Mouse (Mus musculus) granulocyte monocyte progenitor cell, adult 5-6 weeks (primary cell): ENCODE results near the gene L1td1. TPM values are rescaled to one million over a fixed set of nuclear protein-coding genes. Genes with fewer than 3 reads are reported as not detected.

ENCODE experiments used
- ATAC-seq: replicated peaks from 2 replicates; pipeline ENCODE4 v1.8.0; 2016; ENCODE audit warnings: mild to moderate bottlenecking, moderate TSS enrichment, inconsistent platforms; ENCODE audit not compliant: poor library complexity, severe bottlenecking
- total RNA-seq, 2 experiments: library from RNA; stranded (forward) in 1 of 2; stranded (reverse) in 1 of 2; fragments of 200-712, 200-1000 nt in 1 of 2; fragments of >200 nt in 1 of 2; fragmentation: Nextera tagmentation in 1 of 2; gene quantifications; 2 replicates each; pipeline ENCODE4 v1.2.3; 2014 to 2017

The L1td1 gene
- total RNA-seq, 2 experiments from 2014 or later = not detected

DNA sequence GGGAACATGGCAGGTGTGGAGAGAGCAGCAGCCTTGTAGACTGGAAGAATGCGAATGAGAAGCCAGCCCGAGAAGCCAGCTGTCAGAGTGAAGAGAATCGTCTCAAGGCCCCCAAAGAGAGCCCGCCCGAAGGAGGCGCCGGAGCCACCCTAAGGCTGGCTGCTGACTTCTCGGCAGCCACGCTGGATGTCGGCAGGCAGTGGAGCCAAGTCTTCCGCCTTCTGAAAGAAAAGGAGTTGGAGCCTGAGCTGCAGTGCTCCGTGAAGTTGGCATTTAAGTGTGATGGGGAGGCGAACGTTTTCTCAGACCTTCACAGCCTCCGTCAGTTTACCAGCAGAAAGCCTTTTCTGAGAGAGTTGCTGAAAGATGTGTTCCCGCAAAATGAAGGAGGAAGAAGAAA is 7.1 kb downstream of the L1td1 start:
- no peak for ATAC-seq

DNA sequence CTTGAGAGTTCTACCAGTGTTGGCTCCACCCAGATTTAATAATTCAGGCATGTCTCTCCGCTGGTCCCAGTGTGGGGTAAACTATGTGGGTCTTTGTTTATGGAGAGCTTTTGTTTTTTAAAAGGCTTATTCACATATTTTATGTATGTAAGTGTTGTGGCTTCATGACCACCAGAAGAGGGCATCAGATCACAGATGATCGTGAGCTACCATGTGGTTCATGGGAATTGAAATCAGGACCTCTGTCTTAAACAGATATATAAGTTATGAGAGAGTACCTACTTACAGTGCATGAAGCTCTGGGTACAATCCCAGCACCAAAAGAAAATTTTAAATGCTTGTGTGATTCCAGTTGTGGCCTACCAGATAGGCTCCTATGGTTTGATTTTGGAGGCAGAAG is 13.2 kb downstream of the L1td1 start:
- no peak for ATAC-seq

GRCm38 (mm10) chr4:98743209-98743905 is 16.8 kb downstream of the L1td1 start:
- ATAC-seq = no peak

DNA sequence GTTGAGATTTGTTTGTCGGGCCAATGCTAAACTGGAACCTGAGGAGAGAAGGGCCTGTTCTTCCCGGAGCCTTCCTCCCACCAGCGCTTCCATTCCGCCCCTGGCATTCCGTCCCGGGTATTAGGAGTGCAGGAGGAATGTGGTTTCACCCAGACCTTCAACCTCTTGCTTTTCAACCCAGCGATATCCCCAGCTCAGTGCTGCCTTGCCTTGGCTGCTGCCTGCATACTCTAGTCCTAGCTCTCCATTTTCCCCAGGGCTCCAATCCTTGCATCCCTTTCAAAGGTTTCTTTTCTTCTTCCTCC is 17.3 kb downstream of the L1td1 start:
- ATAC-seq = no peak

DNA sequence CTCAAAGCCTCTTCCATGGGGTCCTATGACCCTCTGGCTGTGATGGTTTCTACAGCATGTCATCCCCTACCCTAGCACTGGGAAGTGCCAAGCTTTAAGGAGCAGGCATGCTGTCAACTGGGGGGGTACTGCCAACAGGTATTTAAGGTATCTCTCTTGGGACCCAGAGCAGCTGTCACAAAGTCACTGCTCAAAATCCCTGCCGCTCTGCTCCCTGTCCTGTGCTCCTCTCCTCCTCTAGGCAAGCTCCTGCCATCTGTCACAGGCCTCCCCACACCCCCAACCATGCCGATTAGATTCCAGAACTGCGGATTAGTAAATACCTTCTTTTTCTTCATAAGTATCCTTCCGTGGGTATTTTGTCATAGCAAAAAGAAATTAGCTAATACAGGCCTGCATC is 27.9 kb downstream of the L1td1 start:
- ATAC-seq = no peak

DNA sequence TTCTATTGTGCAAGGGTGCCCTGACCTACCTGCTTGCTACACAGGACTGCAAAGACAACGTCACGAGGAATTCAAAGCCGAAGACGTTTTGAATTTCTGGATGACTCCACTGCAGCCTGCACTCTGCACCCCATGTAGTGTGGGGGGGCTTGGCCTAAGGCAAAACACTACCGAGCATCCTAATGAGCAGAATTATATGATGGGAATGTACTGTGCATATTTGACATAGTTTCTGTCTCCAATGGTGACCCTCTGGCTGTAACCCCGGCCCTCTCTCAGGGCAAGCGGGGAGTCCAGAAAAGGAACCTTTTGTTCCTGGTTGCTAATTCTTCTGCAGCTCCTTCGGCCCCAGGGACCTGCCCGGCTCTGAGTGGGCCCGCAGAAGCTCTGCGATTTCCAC is 29.6 kb downstream of the L1td1 start:
- no peak for ATAC-seq

DNA sequence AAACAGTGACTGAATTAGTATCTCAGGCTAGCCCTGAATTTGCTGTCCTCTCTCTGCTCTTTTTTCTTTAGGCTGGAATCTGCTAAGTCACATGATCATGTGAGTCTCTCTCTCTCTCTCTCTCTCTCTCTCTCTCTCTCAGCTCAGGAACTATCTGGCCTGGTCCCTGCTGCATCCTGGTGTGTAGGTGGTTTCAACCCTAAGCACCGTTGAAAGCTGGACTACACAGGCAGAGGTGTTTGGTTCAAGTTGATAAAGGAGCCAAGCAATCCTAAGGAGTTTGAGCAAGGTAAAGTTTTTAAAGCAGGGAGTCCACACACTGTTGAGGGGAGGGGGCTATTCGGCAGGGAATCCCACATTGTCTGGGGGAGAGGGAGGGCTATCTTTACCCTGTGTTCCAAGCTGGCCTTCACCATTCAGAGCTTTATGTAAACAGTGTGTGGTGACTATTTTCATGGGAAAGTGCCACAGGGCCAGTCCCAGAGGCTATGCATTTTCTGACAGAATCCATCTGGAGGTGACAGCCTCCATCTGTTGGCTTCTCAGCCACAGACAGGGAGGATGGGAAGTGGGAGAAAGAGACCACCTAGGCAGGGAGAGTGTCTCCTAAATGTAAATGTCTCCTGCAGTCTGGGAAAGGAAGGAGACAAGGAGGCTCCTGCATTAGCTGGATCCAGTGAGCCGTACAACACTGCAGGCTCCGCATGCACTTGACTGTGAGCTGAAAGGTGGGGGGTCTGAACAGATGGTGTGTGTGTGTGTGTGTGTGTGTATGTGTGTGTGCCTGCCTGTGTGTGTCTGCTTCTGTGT is 31.7 kb downstream of the L1td1 start:
- ATAC-seq = no peak

DNA sequence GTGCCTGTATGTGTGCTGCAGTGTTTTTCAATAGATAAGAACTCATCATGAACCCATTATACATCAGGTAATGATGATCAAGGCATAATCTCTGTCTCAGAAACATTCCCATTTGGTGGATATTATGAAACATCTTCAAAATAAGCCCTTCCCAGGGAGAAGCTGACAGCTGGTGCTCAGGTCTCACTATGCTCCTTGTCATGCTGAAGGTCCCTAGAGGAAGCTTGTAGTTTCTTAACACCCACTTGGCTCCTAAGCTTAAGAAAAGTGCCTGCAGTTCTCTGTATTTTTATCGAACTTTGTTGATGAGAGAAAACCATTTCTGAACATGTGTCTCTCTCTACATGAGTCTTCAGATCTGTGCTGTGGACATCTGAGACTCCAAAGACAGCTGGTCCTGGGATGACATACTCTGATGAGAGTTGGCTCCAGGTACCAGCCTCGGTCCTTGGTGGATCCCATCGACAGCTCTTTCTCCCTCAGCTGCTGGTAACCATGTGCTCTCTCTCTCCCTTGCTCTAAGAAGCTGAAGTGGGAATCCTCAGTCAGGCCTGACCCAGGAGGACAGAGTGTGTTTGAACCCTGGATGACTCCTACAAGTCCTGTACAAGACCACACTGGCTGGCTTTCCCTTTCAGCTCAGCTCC is 32.5 kb downstream of the L1td1 start:
- ATAC-seq = no peak

GRCm38 (mm10) chr4:98767134-98768133 is 40.9 kb downstream of the L1td1 start:
- no peak for ATAC-seq

DNA sequence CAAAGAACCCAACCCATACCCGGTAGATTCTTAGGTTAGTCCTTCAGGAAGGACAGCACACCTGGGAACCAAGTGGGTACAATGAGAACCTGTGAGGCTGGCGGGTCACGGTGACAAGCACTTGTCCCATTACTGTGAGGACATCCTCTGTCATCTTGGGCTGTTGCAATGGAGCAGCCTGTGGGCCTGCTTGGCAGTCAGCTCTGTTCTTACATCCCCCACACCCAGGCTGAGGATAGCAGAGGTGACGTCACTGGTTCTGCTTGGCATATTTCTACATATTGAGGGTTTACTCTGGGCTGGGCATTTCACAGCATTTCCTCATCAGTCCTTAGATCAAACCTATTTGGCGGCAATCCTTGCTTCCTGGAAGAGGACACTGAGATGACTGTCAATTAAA is 47.3 kb downstream of the L1td1 start:
- ATAC-seq = no peak

GRCm38 (mm10) chr4:98776721-98777427 is 50.3 kb downstream of the L1td1 start:
- ATAC-seq = no peak

DNA sequence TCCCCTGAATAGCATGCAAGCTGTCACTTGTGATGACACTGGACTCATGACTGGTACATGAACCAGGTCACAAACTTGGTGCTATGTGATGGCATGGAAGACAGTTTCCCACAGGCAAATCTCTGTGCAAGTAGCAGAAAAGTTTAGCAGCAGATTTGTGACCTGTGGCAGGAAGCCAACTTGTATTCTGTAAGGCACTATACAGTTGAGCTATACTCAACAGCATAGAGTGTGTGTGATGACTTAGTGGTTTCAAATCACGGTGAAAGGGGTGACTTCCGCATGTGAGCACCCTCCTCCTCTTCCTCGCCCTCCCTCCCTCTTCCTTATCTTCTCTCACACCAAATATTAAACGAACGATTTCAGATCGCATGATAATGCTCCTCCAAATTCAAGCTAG is 50.9 kb downstream of the L1td1 start:
- no peak for ATAC-seq

GRCm38 (mm10) chr4:98778219-98778618 is 51.7 kb downstream of the L1td1 start:
- no peak for ATAC-seq

GRCm38 (mm10) chr4:98785851-98786250 is 59.3 kb downstream of the L1td1 start:
- ATAC-seq = no peak

- no peak for ATAC-seq
These were observed 59.7 kb downstream of the L1td1 start for GRCm38 (mm10) chr4:98786281-98786680.

Other genes starting within 250 kb of the L1td1 start
- not detected in 2 replicates for gene Kank4, start 90.8 kb downstream of the L1td1 start, total RNA-seq (2014; fragmentation: Nextera tagmentation)
- gene Kank4, start 90.8 kb downstream of the L1td1 start, total RNA-seq (2017) = not detected in 2 replicates
- gene I0C0044D17Rik, start 97.1 kb downstream of the L1td1 start, total RNA-seq (2014; fragmentation: Nextera tagmentation) = not detected in 2 replicates
- gene I0C0044D17Rik, start 97.1 kb downstream of the L1td1 start, total RNA-seq (2017) = not detected in 2 replicates
- 129 and 141 TPM in 2 replicates for gene Usp1, start 197.1 kb downstream of the L1td1 start, total RNA-seq (2014; fragmentation: Nextera tagmentation)
- gene Usp1, start 197.1 kb downstream of the L1td1 start, total RNA-seq (2017) = 185 and 195 TPM in 2 replicates